Mouse (Mus musculus): ENCODE measurements at regions not wholly inside any gene's neighbourhood (a gene's known extent, or its start where the extent isn't known, plus 50 kb on each side); places are given as distances from the start of the nearest gene placed in this dataset.

DNA sequence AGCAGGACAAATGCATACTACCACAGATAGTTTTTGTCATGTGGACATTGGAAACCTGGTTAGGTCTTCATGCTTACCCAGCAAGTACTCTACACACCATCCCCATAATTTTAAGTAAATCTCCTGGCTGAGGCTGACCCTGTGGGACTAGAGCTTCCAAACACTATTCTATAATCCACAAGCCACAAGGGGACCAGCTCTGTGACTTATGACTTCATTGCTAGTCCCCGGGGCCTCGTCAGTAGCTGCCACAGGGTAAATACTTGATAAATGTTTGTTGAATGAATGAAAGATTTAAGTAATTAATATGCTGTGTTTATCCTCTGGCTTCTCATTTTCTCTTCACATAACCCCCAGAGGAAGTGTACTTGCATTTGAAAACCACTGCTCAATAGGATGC, 423.0 kb downstream of the Cbln4 start:
- no peak for TF ChIP-seq CTCF (IDR thresholded peaks at IDR 0.05; ENCODE audit: low read depth)
- no peak for TF ChIP-seq EP300 (IDR thresholded peaks at IDR 0.05; ENCODE audit: low read depth)

All from liver, embryonic 14.5 days (tissue).